Mouse (Mus musculus): ENCODE results near the gene Dimt1. TPM values are rescaled to one million over a fixed set of nuclear protein-coding genes. Genes with fewer than 3 reads are reported as not detected.

Gene Dimt1
- total and polyA plus RNA-seq, 3 experiments, result 35.2 to 49.1 TPM; not detected in 1

DNA sequence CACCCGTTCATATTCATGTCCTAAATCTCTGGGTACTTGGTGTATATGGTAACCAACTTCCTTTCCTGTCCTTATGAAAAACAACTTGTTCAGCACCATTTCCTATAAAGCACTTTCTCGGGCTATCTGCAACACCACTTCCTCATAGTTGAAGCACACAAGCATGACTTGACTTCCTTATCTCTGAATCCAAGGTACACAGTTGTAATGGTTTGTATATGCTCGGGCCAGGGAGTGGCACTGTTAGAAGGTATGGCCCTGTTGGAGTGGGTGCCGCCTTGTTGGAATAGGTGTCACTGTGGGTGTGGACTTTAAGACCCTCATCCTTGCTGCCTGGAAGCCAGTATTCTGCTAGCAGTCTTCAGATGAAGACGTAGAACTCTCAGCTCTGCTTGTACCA, 51.7 kb downstream of the Dimt1 start:
- DNase-seq (ENCODE audit: low read depth, low spot score), result peak; percentile 91
- TF ChIP-seq POLR2AphosphoS5 (IDR thresholded peaks at IDR 0.05; ENCODE audit: borderline replicate concordance, low read depth, low read length) (no peak), HCFC1 (IDR thresholded peaks at IDR 0.05; ENCODE audit: low read depth, low read length) (peak; percentile 65), TBP (IDR thresholded peaks at IDR 0.05; ENCODE audit: low read depth, low read length) (0 out of 2 replicates have a peak, but pooled peaks have one; percentile 10), MXI1 (IDR thresholded peaks at IDR 0.05; ENCODE audit: low read depth, low read length) (peak; percentile 94), MYC (IDR thresholded peaks at IDR 0.05; ENCODE audit: low read depth, low read length) (peak; percentile 92), ETS1 (IDR thresholded peaks at IDR 0.05; ENCODE audit: low read depth, low read length) (peak; percentile 90), GATA1 (IDR thresholded peaks at IDR 0.05; ENCODE audit: low read depth, low read length) (peak; percentile 93), TCF12 (IDR thresholded peaks at IDR 0.05; ENCODE audit: low read depth, low read length) (peak; percentile 89), UBTF (IDR thresholded peaks at IDR 0.05; ENCODE audit: borderline replicate concordance, insufficient read depth, low read depth, low read length) (no peak), EP300 (IDR thresholded peaks at IDR 0.05; ENCODE audit: low read depth in 1 of 2, low read length in 2 of 2) (peak; percentile 89 to 96), MYB (IDR thresholded peaks at IDR 0.05; ENCODE audit: low read depth, low read length) (peak; percentile 54; the same call in 1 of the 2 replicates), ZNF384 (IDR thresholded peaks at IDR 0.05; ENCODE audit: low read depth, low read length) (peak; percentile 60), MAFK (IDR thresholded peaks at IDR 0.05; ENCODE audit: borderline replicate concordance, low read depth, low read length) (peak; percentile 73), JUND (IDR thresholded peaks at IDR 0.05; ENCODE audit: low read depth, low read length) (peak; percentile 75), KAT2A (conservative IDR thresholded peaks at IDR 0.05; ENCODE audit: low read depth, low read length) (no peak; the same call in 1 of the 2 replicates), MAZ (IDR thresholded peaks at IDR 0.05; ENCODE audit: low read depth, low read length) (no peak), BHLHE40 (IDR thresholded peaks at IDR 0.05; ENCODE audit: borderline replicate concordance, low read depth, low read length) (peak; percentile 78), MAX (IDR thresholded peaks at IDR 0.05; ENCODE audit: low read length) (peak; percentile 72), ELF1 (IDR thresholded peaks at IDR 0.05; ENCODE audit: low read depth, low read length) (peak; percentile 88), TAL1 (IDR thresholded peaks at IDR 0.05; ENCODE audit: low read length) (peak; percentile 74), SIN3A (IDR thresholded peaks at IDR 0.05; ENCODE audit: low read length) (peak; percentile 94), CHD1 (IDR thresholded peaks at IDR 0.05; ENCODE audit: low read depth, low read length) (no peak), RCOR1 (IDR thresholded peaks at IDR 0.05; ENCODE audit: low read depth, low read length) (peak; percentile 94)
- peak overlapping the region; percentile 42 for H3K27ac ChIP-seq (ENCODE audit: control insufficient read depth, low read depth, low read length)
- H3K4me1 ChIP-seq (ENCODE audit: control insufficient read depth in 1 of 2, insufficient read depth in 2 of 2, low read length in 2 of 2), result peaks cover 28 to 29% of the 10 kb centered on the region in 2 experiments
- H3K36me3 ChIP-seq (ENCODE audit: control insufficient read depth in 1 of 2, insufficient read depth in 2 of 2, low read length in 2 of 2), result peaks cover 4 to 36% of the 10 kb centered on the region in 2 experiments
- H3K79me2 ChIP-seq (ENCODE audit: control insufficient read depth, insufficient read depth, low read length, poor library complexity), result peaks cover 58% of the 10 kb centered on the region
- H3K9me3 ChIP-seq (replicated peaks; ENCODE audit: insufficient read depth, low read length), result no peaks in the 10 kb centered on the region
- no peaks in the 10 kb centered on the region for H3K27me3 ChIP-seq (ENCODE audit: control insufficient read depth in 1 of 2, insufficient read depth in 2 of 2, low read length in 2 of 2)
- no peak overlapping the region for H3K4me3 ChIP-seq (ENCODE audit: control insufficient read depth in 1 of 2, insufficient read depth in 1 of 2, low read depth in 2 of 2, low read length in 2 of 2)
- H3K9ac ChIP-seq (ENCODE audit: control insufficient read depth, low read depth, low read length, poor library complexity, severe bottlenecking), result no peak overlapping the region
